In genomic region chr5:136332786-136333462, GRCm38 (mm10) we compare ENCODE assay signal across 27 mouse cellular contexts.
DNase-seq lines count a peak whose midpoint lies in the region; ATAC-seq lines count a peak whose summit lies in the region.
"Had no signal": no experiment of that assay in that cellular context is flagged by ENCODE, and none has a peak within 500 bp of the region (broad histone marks: within the 10 kb centered on the region; RNA-seq: fewer than 3 reads in every experiment).

No protein-coding gene starts in this region.

- H3K27ac ChIP-seq in forebrain, embryonic 12.5 days: peak overlapping the region; percentile 36; the same call in 1 of the 2 replicates
- H3K27ac ChIP-seq in forebrain, embryonic 16.5 days (ENCODE audit: low read length): no peak overlapping the region
- no peak overlapping the region; the same call in 1 of the 2 replicates for H3K27ac ChIP-seq in neural tube, embryonic 12.5 days
- peak overlapping the region; percentile 34; the same call in 1 of the 2 replicates for H3K27ac ChIP-seq in midbrain, embryonic 14.5 days (replicated peaks; ENCODE audit: low read depth, low read length)
- peak overlapping the region; percentile 68 for H3K27ac ChIP-seq in neural tube, embryonic 15.5 days (replicated peaks)
- H3K27ac ChIP-seq: embryonic facial prominence, embryonic 15.5 days; heart, adult 2 months; heart, embryonic 13.5 days; kidney, embryonic 15.5 days; limb, embryonic 13.5 days; liver, embryonic 12.5 days had no signal

- no peaks in the 10 kb centered on the region for H3K4me1 ChIP-seq in forebrain, embryonic 12.5 days
- peaks cover 2% of the 10 kb centered on the region; the same call in 1 of the 2 replicates for H3K4me1 ChIP-seq in forebrain, embryonic 16.5 days (replicated peaks; ENCODE audit: control insufficient read depth, insufficient read depth, low read length)
- H3K4me1 ChIP-seq in neural tube, embryonic 12.5 days: no peaks in the 10 kb centered on the region
- no peaks in the 10 kb centered on the region for H3K4me1 ChIP-seq in midbrain, embryonic 14.5 days (ENCODE audit: control insufficient read depth, insufficient read depth, low read length)
- H3K4me1 ChIP-seq in neural tube, embryonic 15.5 days: peaks cover 17% of the 10 kb centered on the region
- H3K4me1 ChIP-seq: embryonic facial prominence, embryonic 15.5 days; kidney, embryonic 15.5 days; limb, embryonic 13.5 days had no signal

- no peak overlapping the region for H3K4me3 ChIP-seq in forebrain, embryonic 12.5 days (replicated peaks)
- H3K4me3 ChIP-seq in forebrain, embryonic 16.5 days (replicated peaks; ENCODE audit: low read length): no peak overlapping the region
- no peak overlapping the region for H3K4me3 ChIP-seq in neural tube, embryonic 12.5 days
- no peak overlapping the region for H3K4me3 ChIP-seq in midbrain, embryonic 14.5 days (replicated peaks; ENCODE audit: low read depth, low read length)
- H3K4me3 ChIP-seq in neural tube, embryonic 15.5 days (replicated peaks): no peak overlapping the region
- H3K4me3 ChIP-seq: embryonic facial prominence, embryonic 15.5 days; heart, adult 2 months; heart, embryonic 13.5 days; kidney, embryonic 15.5 days; limb, embryonic 13.5 days; liver, embryonic 12.5 days; megakaryocyte, embryonic 14.5 days had no signal

- H3K27me3 ChIP-seq in forebrain, embryonic 12.5 days: no peaks in the 10 kb centered on the region
- no peaks in the 10 kb centered on the region for H3K27me3 ChIP-seq in forebrain, embryonic 16.5 days (replicated peaks; ENCODE audit: control insufficient read depth, insufficient read depth, low read length)
- H3K27me3 ChIP-seq in neural tube, embryonic 12.5 days (replicated peaks): no peaks in the 10 kb centered on the region
- no peaks in the 10 kb centered on the region for H3K27me3 ChIP-seq in midbrain, embryonic 14.5 days (ENCODE audit: control insufficient read depth, insufficient read depth, low read length)
- H3K27me3 ChIP-seq in neural tube, embryonic 15.5 days (replicated peaks): no peaks in the 10 kb centered on the region
- H3K27me3 ChIP-seq: embryonic facial prominence, embryonic 15.5 days; heart, embryonic 13.5 days; kidney, embryonic 15.5 days; limb, embryonic 13.5 days; liver, embryonic 12.5 days; megakaryocyte, embryonic 14.5 days had no signal

- peaks cover 75% of the 10 kb centered on the region for H3K36me3 ChIP-seq in forebrain, embryonic 12.5 days (replicated peaks)
- H3K36me3 ChIP-seq in forebrain, embryonic 16.5 days (ENCODE audit: control insufficient read depth, insufficient read depth): peaks cover 7% of the 10 kb centered on the region; the same call in 1 of the 2 replicates
- peaks cover 46% of the 10 kb centered on the region for H3K36me3 ChIP-seq in neural tube, embryonic 12.5 days
- peaks cover 40% of the 10 kb centered on the region for H3K36me3 ChIP-seq in midbrain, embryonic 14.5 days (ENCODE audit: control insufficient read depth, insufficient read depth, low read length)
- H3K36me3 ChIP-seq in neural tube, embryonic 15.5 days: peaks cover 18% of the 10 kb centered on the region; the same call in 1 of the 2 replicates

- H3K4me2 ChIP-seq in forebrain, embryonic 12.5 days: no peak overlapping the region
- H3K4me2 ChIP-seq in forebrain, embryonic 16.5 days (ENCODE audit: low read length): no peak overlapping the region
- H3K4me2 ChIP-seq in neural tube, embryonic 12.5 days (replicated peaks): no peak overlapping the region
- H3K4me2 ChIP-seq in midbrain, embryonic 14.5 days (ENCODE audit: low read length): no peak overlapping the region
- no peak overlapping the region for H3K4me2 ChIP-seq in neural tube, embryonic 15.5 days
- H3K4me2 ChIP-seq: embryonic facial prominence, embryonic 15.5 days; heart, embryonic 13.5 days; kidney, embryonic 15.5 days; limb, embryonic 13.5 days; liver, embryonic 12.5 days had no signal

- no peak for DNase-seq in neural tube, embryonic 10.5 days (ENCODE audit: extremely low spot score, low spot score)
- DNase-seq in midbrain, embryonic 14.5 days: peak; percentile 43
- no peak for DNase-seq in layer of hippocampus, adult 8-10 months (ENCODE audit: low spot score in 2 of 2)
- no peak for DNase-seq in frontal cortex, postnatal 36 days (ENCODE audit: low spot score in 2 of 2)
- DNase-seq: adrenal gland, postnatal 25 days; cerebellum, adult 11 months; cerebellum, adult 9-11 months; gastrocnemius, postnatal 36 days; heart, adult 2 months; heart, postnatal 14 days; kidney, adult 11 months; kidney, postnatal 36 days; lung, adult 18-20 months; lung, postnatal 10 days; retina, postnatal 1 day; right cerebral cortex, postnatal 25 days; spleen, adult 18-20 months had no signal

- ATAC-seq in forebrain, embryonic 12.5 days (ENCODE audit: low FRiP score): no peak
- no peak for ATAC-seq in forebrain, embryonic 16.5 days
- 0 out of 2 replicates have a peak, but pooled peaks have one; percentile 21 for ATAC-seq in neural tube, embryonic 12.5 days (ENCODE audit: low FRiP score, low read depth)
- ATAC-seq in midbrain, embryonic 14.5 days (ENCODE audit: low FRiP score, low TSS enrichment): no peak
- ATAC-seq in neural tube, embryonic 15.5 days (ENCODE audit: low FRiP score): peak; percentile 57
- ATAC-seq: liver, embryonic 12.5 days had no signal

- no peaks in the 10 kb centered on the region for H3K9me3 ChIP-seq in forebrain, embryonic 12.5 days
- no peaks in the 10 kb centered on the region for H3K9me3 ChIP-seq in forebrain, embryonic 16.5 days (ENCODE audit: control insufficient read depth, low read length)
- H3K9me3 ChIP-seq in neural tube, embryonic 12.5 days: no peaks in the 10 kb centered on the region
- H3K9me3 ChIP-seq in midbrain, embryonic 14.5 days (ENCODE audit: control insufficient read depth, low read length): no peaks in the 10 kb centered on the region
- no peaks in the 10 kb centered on the region for H3K9me3 ChIP-seq in neural tube, embryonic 15.5 days (replicated peaks)
- H3K9me3 ChIP-seq: embryonic facial prominence, embryonic 15.5 days; heart, embryonic 13.5 days; kidney, embryonic 15.5 days; limb, embryonic 13.5 days; liver, embryonic 12.5 days; megakaryocyte, embryonic 14.5 days had no signal

- 79% methylated on average over 11 of the region's 11 CpGs for WGBS in forebrain, embryonic 12.5 days
- 75% methylated on average over 11 of the region's 11 CpGs for WGBS in forebrain, embryonic 16.5 days
- WGBS in neural tube, embryonic 12.5 days: 66% methylated on average over 11 of the region's 11 CpGs
- WGBS in midbrain, embryonic 14.5 days: 63% methylated on average over 11 of the region's 11 CpGs
- 27% methylated on average over 11 of the region's 11 CpGs for WGBS in neural tube, embryonic 15.5 days

- H3K9ac ChIP-seq in forebrain, embryonic 12.5 days: no peak overlapping the region
- no peak overlapping the region for H3K9ac ChIP-seq in forebrain, embryonic 16.5 days (replicated peaks; ENCODE audit: low read depth, low read length)
- no peak overlapping the region for H3K9ac ChIP-seq in neural tube, embryonic 12.5 days
- H3K9ac ChIP-seq in midbrain, embryonic 14.5 days (replicated peaks; ENCODE audit: low read length): no peak overlapping the region
- no peak overlapping the region for H3K9ac ChIP-seq in neural tube, embryonic 15.5 days (replicated peaks)
- H3K9ac ChIP-seq: embryonic facial prominence, embryonic 15.5 days; heart, embryonic 13.5 days; kidney, embryonic 15.5 days; limb, embryonic 13.5 days; liver, embryonic 12.5 days had no signal

Comparison
In these comparisons a context has a peak if more than half of its experiments do, and no peak if none do; other contexts are left out.
1. H3K27ac ChIP-seq: peak in forebrain, embryonic 12.5 days (single experiment), midbrain, embryonic 14.5 days (single experiment) and neural tube, embryonic 15.5 days (single experiment); none in forebrain, embryonic 16.5 days (single experiment) and neural tube, embryonic 12.5 days (single experiment).
2. ATAC-seq: peak in neural tube, embryonic 12.5 days (single experiment) and neural tube, embryonic 15.5 days (single experiment); none in forebrain, embryonic 12.5 days (single experiment), forebrain, embryonic 16.5 days (single experiment) and midbrain, embryonic 14.5 days (single experiment).